Mouse (Mus musculus) hindbrain, embryonic 13.5 days (tissue): ENCODE results near the gene Dnph1. TPM values are rescaled to one million over a fixed set of nuclear protein-coding genes. Genes with fewer than 3 reads are reported as not detected.

Source experiments
- ATAC-seq: fragments of 200-750 bp; cut with Nextera tagmentation; 2 replicates; pipeline ENCODE4 v1.8.0; 2017; ENCODE audit warnings: moderate TSS enrichment; ENCODE audit not compliant: low FRiP score
- H3K27ac ChIP-seq: fragments of 300-500 bp; sonication (generic); 2 replicates; pipeline ENCODE4 v1.5.1; 2015; ENCODE audit warnings: inconsistent platforms, mild to moderate bottlenecking, moderate library complexity
- H3K27me3 ChIP-seq: fragments of 300-500 bp; sonication (generic); 2 replicates; pipeline ENCODE4 v1.6.1; 2015; ENCODE audit warnings: mild to moderate bottlenecking, inconsistent platforms
- H3K36me3 ChIP-seq: fragments of 300-500 bp; sonication (generic); 2 replicates; pipeline ENCODE4 v1.6.1; 2015; ENCODE audit warnings: mild to moderate bottlenecking, inconsistent platforms
- H3K4me1 ChIP-seq: fragments of 300-500 bp; sonication (generic); replicated peaks from 2 replicates; pipeline ENCODE4 v1.6.1; 2015; ENCODE audit warnings: inconsistent platforms
- H3K4me2 ChIP-seq: fragments of 300-500 bp; sonication (generic); 2 replicates; pipeline ENCODE4 v1.6.1; 2015; ENCODE audit warnings: inconsistent platforms, mild to moderate bottlenecking, moderate library complexity
- H3K4me3 ChIP-seq: fragments of 300-500 bp; sonication (generic); 2 replicates; pipeline ENCODE4 v1.5.1; 2015; ENCODE audit warnings: mild to moderate bottlenecking, inconsistent platforms
- H3K9ac ChIP-seq: fragments of 300-500 bp; sonication (generic); 2 replicates; pipeline ENCODE4 v1.6.1; 2015; ENCODE audit warnings: mild to moderate bottlenecking, inconsistent platforms
- H3K9me3 ChIP-seq: fragments of 300-500 bp; sonication (generic); 2 replicates; pipeline ENCODE4 v1.6.1; 2016; ENCODE audit warnings: inconsistent platforms
- WGBS: fragments of 180-500 bp; shearing (Covaris S2); methylation state at CpG from one replicate; pipeline ENCODE4 v1.1.7; 2015; 5-methylcytosine and 5-hydroxymethylcytosine counted together
- polyA plus RNA-seq: library from polyadenylated mRNA; unstranded; fragments of >200 nt; fragmentation: Nextera tagmentation; extraction: Ambion mirVana; gene quantifications from 2 replicates; pipeline ENCODE4 v1.2.1, GENCODE M21; 2015

The Dnph1 gene
- 20.4 and 21.8 TPM in 2 replicates for polyA plus RNA-seq

DNA sequence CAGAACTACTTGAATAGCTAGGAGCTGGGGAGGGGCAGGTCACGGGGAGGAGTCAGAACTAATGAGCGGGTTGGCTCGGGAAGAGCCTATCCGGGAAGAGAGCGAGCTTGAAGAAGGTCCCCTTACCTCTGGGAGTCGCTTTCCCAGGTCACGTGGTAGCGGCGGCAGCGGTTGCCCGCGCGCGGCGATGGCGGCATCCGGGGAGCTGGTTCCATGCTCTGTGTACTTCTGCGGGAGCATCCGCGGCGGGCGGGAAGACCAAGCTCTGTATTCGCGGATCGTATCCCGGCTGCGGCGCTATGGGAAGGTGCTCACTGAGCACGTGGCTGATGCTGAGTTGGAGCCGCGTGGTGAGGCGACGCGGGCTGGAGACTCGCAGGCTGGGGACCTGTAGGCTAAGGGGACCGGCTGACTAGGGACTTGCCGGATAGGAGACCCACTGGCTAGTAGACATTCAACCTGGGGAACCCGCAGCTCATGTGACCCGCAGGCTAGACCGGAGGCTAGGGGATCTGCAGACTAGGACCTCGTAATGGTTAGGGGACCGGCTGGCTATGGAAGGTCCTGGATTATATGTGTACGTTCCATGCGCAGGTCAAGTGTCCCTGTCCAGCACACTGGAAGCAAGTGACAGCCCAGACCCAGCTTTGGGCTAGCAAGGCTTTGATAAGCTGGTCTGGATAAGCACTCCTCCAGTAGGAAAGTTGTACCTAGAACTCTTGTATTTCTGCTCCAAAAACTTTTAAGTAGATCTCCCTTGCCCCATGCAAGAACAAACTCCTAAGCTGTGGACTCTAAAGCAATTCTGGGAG lies at the start of gene Dnph1:
Dnph1 (plus strand) TSS at position 89 of the 812 bp plus-strand sequence.
- Histone ChIP-seq H3K27me3 (peaks cover 29% of the 10 kb centered on the region), H3K4me1 (peaks cover 8% of the 10 kb centered on the region), H3K4me2 (peak within 1 kb of the TSS; percentile 81), H3K9ac (peak within 1 kb of the TSS; percentile 74), H3K4me3 (peak within 1 kb of the TSS; percentile 54), H3K9me3 (no peaks in the 10 kb centered on the region), H3K36me3 (peaks cover 32% of the 10 kb centered on the region), H3K27ac (peak within 1 kb of the TSS; percentile 23; the same call in 1 of the 2 replicates)
- peak; percentile 94 for ATAC-seq
- under 1% methylated on average over 44 of the region's 44 CpGs for WGBS

DNA sequence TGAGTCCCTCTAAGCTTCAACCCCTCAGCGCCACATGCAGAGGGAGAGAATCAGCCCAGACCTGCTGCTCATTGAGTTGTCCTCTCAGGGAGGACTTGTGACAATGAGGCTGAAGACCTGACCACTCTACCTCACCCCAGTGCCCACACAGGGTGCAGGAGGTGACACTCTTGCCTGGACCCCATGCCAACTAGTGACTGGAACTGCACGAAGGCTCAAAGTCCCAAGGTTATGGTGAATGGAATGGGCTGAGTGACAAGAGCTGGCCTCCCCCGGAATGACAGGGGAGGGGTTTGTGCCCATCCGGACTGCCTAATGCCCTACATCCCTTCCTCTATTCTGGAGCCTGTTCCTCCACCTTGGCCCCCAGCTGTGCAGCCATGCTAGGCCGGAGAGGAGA lies 43.8 kb upstream of the Dnph1 start:
- WGBS: 40% methylated on average over 5 of the region's 5 CpGs
- Histone ChIP-seq H3K4me3 (no peak overlapping the region), H3K9me3 (no peaks in the 10 kb centered on the region), H3K27ac (no peak overlapping the region), H3K27me3 (peaks cover 28% of the 10 kb centered on the region), H3K9ac (no peak overlapping the region), H3K4me2 (no peak overlapping the region), H3K4me1 (peaks cover 43% of the 10 kb centered on the region), H3K36me3 (peaks cover 12% of the 10 kb centered on the region)
- ATAC-seq: no peak

DNA sequence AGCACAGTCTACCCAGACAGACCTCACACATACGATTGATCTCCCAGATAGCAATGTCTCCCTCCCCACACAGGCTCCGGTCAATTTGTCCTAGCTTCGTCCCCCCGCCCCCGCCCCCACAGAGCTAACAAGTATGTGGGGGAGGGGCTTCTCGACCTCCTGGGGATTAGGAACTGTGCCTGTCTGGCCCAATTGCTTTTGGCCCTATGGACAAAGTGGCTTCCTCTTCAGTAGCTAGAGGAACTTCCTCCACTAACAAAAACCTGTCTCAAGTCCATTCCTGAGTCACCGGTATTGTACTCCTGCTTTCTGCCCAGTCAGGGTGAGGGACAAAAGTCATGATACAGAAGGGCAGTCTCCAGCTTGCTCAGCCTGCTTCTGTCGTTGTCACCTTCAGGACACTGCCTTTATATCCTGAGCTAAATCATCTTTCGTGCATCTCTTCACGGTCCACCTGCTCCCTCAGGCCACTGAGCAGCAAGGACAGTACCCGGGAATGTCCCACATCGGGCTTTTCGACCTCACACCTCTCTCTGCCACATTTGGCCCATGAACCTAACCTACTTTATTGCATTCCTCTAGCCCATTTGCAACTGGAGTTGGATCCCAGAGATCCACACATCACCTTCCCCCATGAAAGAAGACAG lies 43.1 kb upstream of the Dnph1 start:
- H3K4me3 ChIP-seq: peak overlapping the region; percentile 34; the same call in 1 of the 2 replicates
- 5% methylated on average over 13 of the region's 13 CpGs for WGBS
- H3K27ac ChIP-seq: peak overlapping the region; percentile 10; the same call in 1 of the 2 replicates
- peaks cover 35% of the 10 kb centered on the region for H3K27me3 ChIP-seq
- no peaks in the 10 kb centered on the region for H3K9me3 ChIP-seq
- H3K4me2 ChIP-seq: peak overlapping the region; percentile 59
- no peak for ATAC-seq
- H3K36me3 ChIP-seq: peaks cover 12% of the 10 kb centered on the region
- H3K9ac ChIP-seq: peak overlapping the region; percentile 68; the same call in 1 of the 2 replicates
- peaks cover 43% of the 10 kb centered on the region for H3K4me1 ChIP-seq

DNA sequence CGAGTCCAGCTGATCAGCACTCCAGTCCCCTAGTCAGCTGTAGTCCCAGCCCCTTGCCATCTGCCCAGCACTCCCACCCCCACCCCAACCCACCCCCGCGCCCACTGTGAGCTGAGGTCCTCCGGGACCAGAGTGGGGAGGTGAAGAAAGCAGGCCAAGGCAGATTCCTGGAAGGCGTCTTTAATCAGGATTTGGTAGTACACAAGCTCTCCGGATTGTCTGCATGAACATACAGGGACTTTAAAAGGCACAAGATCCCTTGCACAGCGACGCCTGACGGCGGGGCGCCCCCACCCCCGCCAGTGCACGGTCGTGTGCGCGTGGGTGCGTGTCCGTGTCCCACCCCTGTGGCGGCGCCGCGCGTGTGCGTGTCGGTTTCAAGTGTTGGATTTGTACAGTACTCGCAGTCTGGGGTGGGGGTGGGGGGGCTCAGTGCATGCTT lies 42.5 kb upstream of the Dnph1 start:
- no peaks in the 10 kb centered on the region for H3K9me3 ChIP-seq
- H3K36me3 ChIP-seq: peaks cover 17% of the 10 kb centered on the region
- peak overlapping the region; percentile 68 for H3K9ac ChIP-seq
- H3K4me2 ChIP-seq: peak overlapping the region; percentile 59
- WGBS: 1% methylated on average over 26 of the region's 26 CpGs
- H3K27ac ChIP-seq: peak overlapping the region; percentile 75
- peak overlapping the region; percentile 34 for H3K4me3 ChIP-seq
- peaks cover 38% of the 10 kb centered on the region for H3K27me3 ChIP-seq
- ATAC-seq: peak; percentile 43; the same call in 1 of the 2 replicates
- H3K4me1 ChIP-seq: peaks cover 43% of the 10 kb centered on the region

DNA sequence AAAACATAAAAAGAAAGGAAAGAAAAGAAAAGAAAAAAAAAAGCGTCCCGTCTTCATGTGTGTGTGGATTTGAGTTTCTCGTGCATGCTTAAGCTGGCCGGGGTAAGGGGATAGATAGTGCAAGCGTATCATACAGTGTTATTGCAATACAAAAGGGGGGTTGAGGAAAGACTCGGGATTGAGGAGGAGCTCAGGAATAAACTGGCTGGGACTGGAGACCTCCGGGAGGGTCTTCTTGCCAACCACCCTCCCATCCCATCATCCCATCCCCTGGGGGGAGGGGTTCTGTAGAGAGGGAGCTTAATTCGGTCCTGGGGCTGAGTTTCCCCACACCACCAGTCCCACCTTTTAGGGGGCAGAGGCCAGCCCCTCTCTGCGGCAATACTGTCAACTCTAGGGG lies 42.0 kb upstream of the Dnph1 start:
- Histone ChIP-seq H3K36me3 (peaks cover 21% of the 10 kb centered on the region), H3K4me1 (peaks cover 43% of the 10 kb centered on the region), H3K27ac (peak overlapping the region; percentile 13; the same call in 1 of the 2 replicates), H3K9ac (peak overlapping the region; percentile 68), H3K4me2 (peak overlapping the region; percentile 59), H3K9me3 (no peaks in the 10 kb centered on the region), H3K27me3 (peaks cover 43% of the 10 kb centered on the region), H3K4me3 (peak overlapping the region; percentile 34)
- WGBS: 4% methylated on average over 9 of the region's 9 CpGs
- ATAC-seq: peak; percentile 26; the same call in 1 of the 2 replicates

DNA sequence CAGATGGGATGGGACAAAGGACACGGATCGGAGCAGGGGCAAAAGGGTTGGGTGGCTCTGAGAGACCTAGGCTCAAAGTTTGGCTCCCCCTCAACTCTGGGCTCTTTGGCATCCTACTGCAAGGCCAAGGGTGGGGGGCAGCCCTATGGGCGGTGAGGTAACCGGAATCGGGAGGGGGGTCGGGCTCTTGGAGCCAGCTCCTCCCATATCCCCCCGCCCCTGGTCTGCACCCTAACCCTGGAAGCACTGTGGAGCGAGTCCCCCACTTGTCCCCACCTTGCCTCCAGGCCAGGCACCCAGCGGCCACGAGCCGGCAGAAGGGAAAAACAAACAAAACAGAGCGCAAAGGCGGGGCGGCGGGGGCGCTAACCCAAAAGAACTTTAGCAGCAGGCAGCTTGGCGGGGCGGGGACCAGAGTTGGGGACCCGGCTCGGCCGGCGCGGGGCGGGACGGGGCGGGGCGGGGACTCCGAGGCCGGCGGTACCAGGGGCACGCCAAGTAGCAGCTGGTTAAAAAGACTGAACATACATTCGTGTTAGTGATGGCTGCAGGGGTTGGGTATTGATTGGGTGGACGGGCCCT lies 41.3 kb upstream of the Dnph1 start:
- ATAC-seq: peak; percentile 37
- Histone ChIP-seq H3K27me3 (peaks cover 50% of the 10 kb centered on the region), H3K36me3 (peaks cover 28% of the 10 kb centered on the region), H3K4me1 (peaks cover 43% of the 10 kb centered on the region), H3K9me3 (no peaks in the 10 kb centered on the region), H3K4me3 (peak overlapping the region; percentile 34), H3K27ac (no peak overlapping the region; the same call in 1 of the 2 replicates), H3K4me2 (peak overlapping the region; percentile 59), H3K9ac (peak overlapping the region; percentile 68)
- under 1% methylated on average over 33 of the region's 33 CpGs for WGBS

DNA sequence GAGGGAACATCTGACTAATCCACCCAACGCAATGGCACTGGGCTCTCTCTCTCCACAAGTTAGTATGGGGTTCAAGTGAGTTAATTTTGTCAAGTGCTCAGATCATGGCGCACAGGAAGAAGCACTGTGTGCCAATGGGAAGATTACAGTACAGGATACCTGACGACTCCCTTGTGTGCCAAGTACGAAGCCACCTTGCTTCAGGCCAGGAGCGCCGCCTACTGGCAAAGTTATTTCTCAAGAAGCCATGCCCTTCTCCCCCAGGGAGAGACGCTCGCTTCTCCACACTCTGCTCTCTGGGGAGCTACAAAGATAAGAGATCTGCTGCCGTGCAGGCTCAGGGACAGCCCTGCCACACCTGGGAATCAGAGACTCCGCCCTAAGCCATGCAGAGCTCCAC lies 38.7 kb upstream of the Dnph1 start:
- ATAC-seq: no peak
- H3K9ac ChIP-seq: no peak overlapping the region
- H3K9me3 ChIP-seq: no peaks in the 10 kb centered on the region
- peaks cover 39% of the 10 kb centered on the region for H3K36me3 ChIP-seq
- no peak overlapping the region for H3K4me2 ChIP-seq
- H3K27ac ChIP-seq: no peak overlapping the region
- peaks cover 53% of the 10 kb centered on the region for H3K4me1 ChIP-seq
- H3K27me3 ChIP-seq: peaks cover 60% of the 10 kb centered on the region
- no peak overlapping the region for H3K4me3 ChIP-seq
- 12% methylated on average over 10 of the region's 10 CpGs for WGBS

DNA sequence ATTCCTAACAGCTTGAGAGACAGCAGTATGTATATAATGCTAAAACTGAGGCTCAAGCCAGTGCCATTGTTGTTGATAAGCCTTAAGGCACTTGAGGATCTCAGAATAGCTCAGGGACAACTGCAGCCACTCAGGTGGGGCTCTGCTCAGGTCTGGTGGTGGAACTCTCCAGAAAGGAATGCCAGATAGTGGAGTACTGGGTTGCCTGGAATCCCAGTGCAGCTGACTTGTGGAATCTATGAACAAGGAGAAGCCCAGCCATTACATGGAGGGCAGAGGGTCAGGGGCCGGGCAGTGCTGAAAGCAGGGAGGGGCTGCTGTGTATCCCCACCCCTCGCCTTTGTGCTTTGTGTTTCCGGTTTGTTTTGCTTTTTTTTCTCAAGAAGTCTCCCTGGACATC lies 38.1 kb upstream of the Dnph1 start:
- H3K27ac ChIP-seq: no peak overlapping the region
- H3K27me3 ChIP-seq: peaks cover 58% of the 10 kb centered on the region
- H3K36me3 ChIP-seq: peaks cover 39% of the 10 kb centered on the region
- no peaks in the 10 kb centered on the region for H3K9me3 ChIP-seq
- H3K4me2 ChIP-seq: no peak overlapping the region
- H3K4me3 ChIP-seq: no peak overlapping the region
- no peak overlapping the region for H3K9ac ChIP-seq
- ATAC-seq: no peak
- 39% methylated on average over 3 of the region's 3 CpGs for WGBS
- H3K4me1 ChIP-seq: peaks cover 50% of the 10 kb centered on the region

DNA sequence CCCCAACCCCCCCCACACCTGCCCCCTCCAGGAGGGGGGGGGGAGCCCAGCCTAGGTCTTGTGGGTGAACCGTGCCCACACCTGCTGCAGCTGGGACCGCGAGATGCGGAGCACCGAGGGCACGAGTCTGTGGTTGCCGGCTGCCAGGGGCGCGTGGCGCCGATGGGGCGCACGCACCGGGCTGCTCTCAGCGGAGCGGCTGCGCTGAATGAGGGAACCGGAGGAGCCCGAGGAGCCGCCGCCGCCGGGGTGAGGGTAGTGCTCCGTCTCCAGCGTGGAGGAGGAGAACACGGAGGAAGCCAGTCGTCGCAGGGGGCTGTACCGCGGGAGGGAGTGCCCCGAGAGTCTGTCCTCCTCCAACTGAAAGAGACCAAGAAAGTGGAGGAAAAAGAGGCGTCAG lies 35.8 kb upstream of the Dnph1 start:
- H3K4me3 ChIP-seq: 0 out of 2 replicates have a peak overlapping the region, but pooled peaks have one; percentile 9
- 3% methylated on average over 32 of the region's 32 CpGs for WGBS
- peaks cover 40% of the 10 kb centered on the region for H3K4me1 ChIP-seq
- peaks cover 58% of the 10 kb centered on the region for H3K27me3 ChIP-seq
- H3K36me3 ChIP-seq: peaks cover 56% of the 10 kb centered on the region
- H3K9me3 ChIP-seq: no peaks in the 10 kb centered on the region
- ATAC-seq: no peak
- H3K9ac ChIP-seq: peak overlapping the region; percentile 49
- peak overlapping the region; percentile 29 for H3K4me2 ChIP-seq
- no peak overlapping the region for H3K27ac ChIP-seq

DNA sequence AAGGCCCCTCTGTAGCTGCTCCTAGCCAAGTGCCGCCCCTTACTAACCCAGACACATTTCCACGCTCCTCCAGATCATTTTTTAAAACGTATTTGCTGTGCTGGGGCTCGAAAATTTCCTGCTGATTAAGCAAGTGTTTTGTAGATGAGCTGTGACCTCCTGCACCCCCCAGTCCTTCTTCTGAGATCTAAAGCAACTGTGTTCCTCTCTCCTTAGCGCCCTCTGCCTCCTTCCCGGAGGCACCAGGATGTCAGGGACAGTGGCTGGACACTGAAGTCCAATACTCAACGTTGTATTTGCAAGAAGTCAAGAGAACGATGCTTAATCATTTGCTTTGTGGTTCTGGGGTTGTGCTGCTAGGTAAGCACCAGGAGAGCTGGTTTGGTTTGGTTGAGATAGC lies 35.2 kb upstream of the Dnph1 start:
- peak overlapping the region; percentile 29 for H3K4me2 ChIP-seq
- peaks cover 33% of the 10 kb centered on the region for H3K4me1 ChIP-seq
- no peak for ATAC-seq
- H3K9ac ChIP-seq: peak overlapping the region; percentile 49; the same call in 1 of the 2 replicates
- WGBS: 14% methylated on average over 8 of the region's 8 CpGs
- peaks cover 53% of the 10 kb centered on the region for H3K27me3 ChIP-seq
- H3K9me3 ChIP-seq: no peaks in the 10 kb centered on the region
- no peak overlapping the region for H3K4me3 ChIP-seq
- peaks cover 61% of the 10 kb centered on the region for H3K36me3 ChIP-seq
- no peak overlapping the region for H3K27ac ChIP-seq

DNA sequence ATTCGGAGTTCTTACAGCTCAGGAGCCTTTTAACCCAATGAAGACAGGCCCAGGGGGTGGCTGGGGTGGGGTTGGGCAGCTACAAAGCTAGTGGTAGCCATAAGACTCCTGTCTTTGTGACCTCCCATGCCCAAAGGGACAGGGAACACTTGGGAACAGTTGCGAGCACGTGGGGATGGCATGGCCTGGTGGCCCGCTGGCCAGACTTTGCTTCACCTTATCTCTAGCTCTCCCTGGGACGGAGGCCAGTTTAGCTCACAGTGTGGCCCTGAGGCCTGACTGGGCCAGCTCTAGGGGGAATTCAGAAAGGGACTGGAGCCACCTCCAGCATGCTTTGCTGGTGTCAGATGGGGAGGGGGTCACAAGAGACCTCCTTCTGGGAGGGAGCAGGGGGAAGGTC lies 34.3 kb upstream of the Dnph1 start:
- peaks cover 46% of the 10 kb centered on the region for H3K27me3 ChIP-seq

DNA sequence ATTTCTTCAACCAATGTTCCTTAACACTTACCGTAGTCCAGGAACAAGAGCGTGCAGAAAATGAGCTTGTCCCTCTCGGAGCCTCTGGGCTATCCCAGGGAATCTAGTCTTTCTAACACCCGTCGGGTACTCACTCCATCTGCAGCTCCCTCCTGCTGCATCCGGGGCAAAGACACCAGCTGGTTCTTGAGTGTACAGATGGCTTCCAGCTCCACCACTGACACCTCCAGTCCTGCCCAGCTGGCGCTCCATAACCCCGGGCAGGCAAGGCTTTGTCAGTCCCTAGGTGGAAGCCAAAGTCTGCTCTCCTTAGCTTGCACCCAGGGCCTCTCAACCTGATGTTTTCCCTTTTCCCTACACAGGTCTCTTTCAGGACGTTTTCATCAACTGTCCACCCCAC lies 28.7 kb upstream of the Dnph1 start:
- WGBS: 59% methylated on average over 9 of the region's 9 CpGs
- peaks cover 87% of the 10 kb centered on the region for H3K36me3 ChIP-seq
- no peaks in the 10 kb centered on the region for H3K27me3 ChIP-seq
- no peak overlapping the region for H3K4me3 ChIP-seq
- no peak overlapping the region for H3K9ac ChIP-seq
- H3K4me1 ChIP-seq: peaks cover 15% of the 10 kb centered on the region
- no peaks in the 10 kb centered on the region for H3K9me3 ChIP-seq
- H3K27ac ChIP-seq: no peak overlapping the region
- no peak overlapping the region for H3K4me2 ChIP-seq
- no peak for ATAC-seq

More for the DNA sequence above, 34.3 kb upstream of the Dnph1 start:
- WGBS: 85% methylated on average over 5 of the region's 5 CpGs
- ATAC-seq: no peak
- H3K9ac ChIP-seq: no peak overlapping the region
- H3K4me2 ChIP-seq: no peak overlapping the region
- no peaks in the 10 kb centered on the region for H3K9me3 ChIP-seq
- peaks cover 30% of the 10 kb centered on the region for H3K4me1 ChIP-seq
- H3K36me3 ChIP-seq: peaks cover 70% of the 10 kb centered on the region
- no peak overlapping the region for H3K4me3 ChIP-seq
- H3K27ac ChIP-seq: no peak overlapping the region
